Mouse (Mus musculus) neural tube, embryonic 12.5 days (tissue): ENCODE results near the gene Ehbp1. TPM values are rescaled to one million over a fixed set of nuclear protein-coding genes. Genes with fewer than 3 reads are reported as not detected.
A peak's percentile ranks its signal among the peaks of the same experiment; 100 is the strongest.

Source experiments
- ATAC-seq: fragments of 200-750 bp; cut with Nextera tagmentation; 2 replicates; pipeline ENCODE4 v1.8.0; 2017; ENCODE audit warnings: low read depth, mild to moderate bottlenecking, moderate TSS enrichment, moderate library complexity; ENCODE audit not compliant: low FRiP score
- H3K27ac ChIP-seq: fragments of 300-500 bp; sonication (generic); 2 replicates; pipeline ENCODE4 v1.5.1; 2016
- H3K27me3 ChIP-seq: fragments of 300-500 bp; sonication (generic); replicated peaks from 2 replicates; pipeline ENCODE4 v1.6.1; 2016; ENCODE audit warnings: mild to moderate bottlenecking
- H3K36me3 ChIP-seq: fragments of 300-500 bp; sonication (generic); 2 replicates; pipeline ENCODE4 v1.6.1; 2016; ENCODE audit warnings: mild to moderate bottlenecking
- H3K4me1 ChIP-seq: fragments of 300-500 bp; sonication (generic); 2 replicates; pipeline ENCODE4 v1.6.1; 2016
- H3K4me2 ChIP-seq: fragments of 300-500 bp; sonication (generic); replicated peaks from 2 replicates; pipeline ENCODE4 v1.6.1; 2016; ENCODE audit warnings: mild to moderate bottlenecking
- H3K4me3 ChIP-seq: fragments of 300-500 bp; sonication (generic); 2 replicates; pipeline ENCODE4 v1.5.1; 2016
- H3K9ac ChIP-seq: fragments of 300-500 bp; sonication (generic); 2 replicates; pipeline ENCODE4 v1.6.1; 2016; ENCODE audit warnings: mild to moderate bottlenecking
- H3K9me3 ChIP-seq: fragments of 300-500 bp; sonication (generic); 2 replicates; pipeline ENCODE4 v1.6.1; 2016; ENCODE audit warnings: mild to moderate bottlenecking
- WGBS: fragments of 180-500 bp; shearing (Covaris S2); methylation state at CpG from one replicate; pipeline ENCODE4 v1.1.7; 2016; 5-methylcytosine and 5-hydroxymethylcytosine counted together
- polyA plus RNA-seq: library from polyadenylated mRNA; unstranded; fragments of >200 nt; fragmentation: Nextera tagmentation; extraction: Ambion mirVana; gene quantifications from 2 replicates; pipeline ENCODE4 v1.2.1, GENCODE M21; 2016

Gene Ehbp1
- polyA plus RNA-seq, 1 experiment from 2014 or later, result 16.1 TPM

DNA sequence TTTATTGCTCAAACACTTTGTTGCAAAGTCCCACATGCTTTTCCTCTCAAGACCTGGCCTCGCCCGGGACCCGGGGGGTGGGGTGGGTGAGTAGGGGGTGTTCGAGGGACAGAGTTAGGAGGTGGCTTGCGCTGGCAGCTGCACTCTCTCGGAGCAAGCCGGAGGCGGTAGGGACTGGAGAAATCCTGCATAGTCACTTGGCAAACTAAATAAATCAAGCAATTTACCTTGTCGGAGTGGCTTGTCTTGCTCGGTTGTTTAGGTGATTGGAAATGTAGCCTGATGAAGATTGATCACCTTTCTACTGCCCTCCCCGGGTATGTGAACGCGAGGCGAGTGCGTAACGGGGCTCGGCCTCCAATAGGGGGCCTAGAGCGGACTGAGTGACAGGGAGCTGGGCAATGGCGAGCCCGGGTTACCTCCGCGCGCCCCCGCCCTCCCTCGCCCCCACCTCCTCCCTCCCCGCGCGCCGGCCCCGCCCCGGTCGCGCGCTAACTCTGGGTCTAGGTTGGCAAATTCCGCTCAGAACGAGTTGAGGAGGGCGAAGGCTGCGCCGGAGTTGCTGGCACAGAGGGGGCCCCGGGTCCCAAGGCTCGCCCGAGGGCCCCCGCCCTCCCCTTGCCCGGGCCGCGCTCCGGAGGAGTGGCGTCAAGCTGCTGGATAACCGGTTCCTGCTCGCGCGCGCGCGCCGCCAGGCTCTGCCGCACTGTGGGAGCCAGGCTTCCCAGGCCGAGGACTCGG lies 340.6 kb downstream of the Ehbp1 start:
- no peaks in the 10 kb centered on the region for H3K36me3 ChIP-seq
- under 1% methylated on average over 45 of the region's 59 CpGs for WGBS
- H3K4me3 ChIP-seq, result peak overlapping the region; percentile 43
- H3K4me1 ChIP-seq, result peaks cover 33% of the 10 kb centered on the region
- H3K9me3 ChIP-seq, result no peaks in the 10 kb centered on the region
- H3K9ac ChIP-seq, result peak overlapping the region; percentile 42; the same call in 1 of the 2 replicates
- ATAC-seq, result peak; percentile 83
- H3K27me3 ChIP-seq, result peaks cover 95% of the 10 kb centered on the region
- peak overlapping the region; percentile 83 for H3K4me2 ChIP-seq
- no peak overlapping the region for H3K27ac ChIP-seq

DNA sequence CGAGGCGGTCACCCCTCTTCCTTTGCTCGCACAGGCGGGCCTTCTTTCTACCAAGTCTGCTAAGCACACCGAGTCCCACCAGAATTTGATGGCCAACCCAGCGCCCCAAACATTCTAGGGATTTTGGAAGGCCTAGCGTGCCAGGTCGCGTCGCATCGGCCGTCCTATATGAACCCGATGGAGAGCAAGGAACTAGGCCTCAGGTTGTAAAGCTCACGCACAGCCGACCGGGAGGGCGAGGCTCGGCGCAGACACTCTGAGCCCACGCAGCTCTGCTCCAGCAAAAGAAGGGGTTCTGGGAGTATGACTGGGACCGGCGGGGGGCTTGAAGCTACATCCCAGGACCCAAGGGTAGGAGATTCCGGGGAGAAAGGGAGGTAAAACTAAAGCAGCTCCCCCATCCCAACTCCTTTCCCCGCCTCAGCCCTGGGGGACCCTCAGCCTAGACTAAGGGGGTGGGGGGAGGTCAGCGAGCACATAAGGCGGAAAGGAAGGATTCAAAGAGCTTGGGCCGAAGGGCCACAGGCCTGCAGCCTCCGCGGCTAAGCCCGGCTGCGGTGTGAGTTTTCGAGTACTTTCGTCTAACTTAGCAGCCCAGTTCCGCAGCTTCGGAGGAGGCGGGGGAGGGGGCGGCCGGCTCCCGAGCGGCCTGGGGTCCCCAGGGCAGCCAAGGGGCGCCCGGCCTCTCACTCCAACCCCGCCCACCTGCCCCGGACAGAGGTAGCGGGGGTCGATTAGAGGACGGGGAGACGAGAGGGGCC lies 341.6 kb downstream of the Ehbp1 start:
- ATAC-seq, result no peak
- H3K27ac ChIP-seq, result no peak overlapping the region
- H3K4me3 ChIP-seq, result peak overlapping the region; percentile 43; the same call in 1 of the 2 replicates
- peaks cover 35% of the 10 kb centered on the region for H3K4me1 ChIP-seq
- H3K4me2 ChIP-seq, result peak overlapping the region; percentile 83
- H3K9ac ChIP-seq, result no peak overlapping the region
- 1% methylated on average over 48 of the region's 48 CpGs for WGBS
- no peaks in the 10 kb centered on the region for H3K9me3 ChIP-seq
- no peaks in the 10 kb centered on the region for H3K36me3 ChIP-seq
- peaks cover 95% of the 10 kb centered on the region for H3K27me3 ChIP-seq

DNA sequence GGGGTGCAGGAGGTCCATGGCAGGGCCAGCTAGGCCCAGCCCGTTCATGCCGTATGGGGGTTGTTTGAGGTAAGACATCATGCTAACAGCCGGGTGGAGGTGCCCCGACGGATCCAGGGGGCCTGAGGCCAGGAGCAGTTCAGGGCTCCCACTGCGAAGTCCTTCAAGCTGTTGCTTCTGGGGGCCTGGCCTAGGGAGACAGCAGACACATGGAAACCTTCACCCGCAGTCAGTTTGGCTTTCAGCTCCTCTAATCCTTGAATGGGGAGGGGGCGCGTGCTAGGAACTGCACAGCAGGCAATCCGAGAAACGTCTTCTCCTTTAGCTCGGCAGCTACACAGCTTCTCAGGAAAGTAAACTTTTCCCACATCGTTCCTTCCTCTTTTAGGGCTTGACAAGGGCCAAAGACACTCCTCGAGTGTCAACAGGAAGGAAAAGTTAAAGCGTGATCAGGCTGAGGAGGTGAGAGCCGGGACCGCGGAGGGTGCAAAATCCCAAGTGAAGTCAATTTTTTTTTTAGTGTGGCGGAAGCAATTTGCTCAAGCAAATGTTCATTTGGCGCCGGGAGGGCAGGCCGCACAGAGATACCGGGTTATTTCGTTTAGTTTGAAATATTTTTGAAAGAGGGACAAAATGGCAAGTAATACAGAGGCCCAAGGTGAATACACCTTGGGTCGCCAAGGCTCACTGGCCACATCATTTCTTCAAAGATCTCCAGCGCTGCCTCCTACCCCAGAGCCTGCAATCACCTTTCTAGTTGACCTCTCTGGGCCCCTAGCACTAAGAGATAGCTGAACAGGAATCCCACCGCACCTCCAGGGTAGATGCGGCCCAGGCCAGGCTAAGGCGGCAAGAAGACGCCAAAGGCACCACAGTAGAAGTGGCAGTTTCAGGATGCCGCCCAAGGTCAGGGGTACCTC lies 342.4 kb downstream of the Ehbp1 start:
- Histone ChIP-seq H3K27me3 (peaks cover 94% of the 10 kb centered on the region), H3K9ac (no peak overlapping the region), H3K36me3 (no peaks in the 10 kb centered on the region), H3K4me3 (no peak overlapping the region), H3K4me2 (no peak overlapping the region), H3K27ac (no peak overlapping the region), H3K4me1 (peaks cover 35% of the 10 kb centered on the region), H3K9me3 (no peaks in the 10 kb centered on the region)
- WGBS, result 3% methylated on average over 31 of the region's 31 CpGs
- ATAC-seq, result no peak

DNA sequence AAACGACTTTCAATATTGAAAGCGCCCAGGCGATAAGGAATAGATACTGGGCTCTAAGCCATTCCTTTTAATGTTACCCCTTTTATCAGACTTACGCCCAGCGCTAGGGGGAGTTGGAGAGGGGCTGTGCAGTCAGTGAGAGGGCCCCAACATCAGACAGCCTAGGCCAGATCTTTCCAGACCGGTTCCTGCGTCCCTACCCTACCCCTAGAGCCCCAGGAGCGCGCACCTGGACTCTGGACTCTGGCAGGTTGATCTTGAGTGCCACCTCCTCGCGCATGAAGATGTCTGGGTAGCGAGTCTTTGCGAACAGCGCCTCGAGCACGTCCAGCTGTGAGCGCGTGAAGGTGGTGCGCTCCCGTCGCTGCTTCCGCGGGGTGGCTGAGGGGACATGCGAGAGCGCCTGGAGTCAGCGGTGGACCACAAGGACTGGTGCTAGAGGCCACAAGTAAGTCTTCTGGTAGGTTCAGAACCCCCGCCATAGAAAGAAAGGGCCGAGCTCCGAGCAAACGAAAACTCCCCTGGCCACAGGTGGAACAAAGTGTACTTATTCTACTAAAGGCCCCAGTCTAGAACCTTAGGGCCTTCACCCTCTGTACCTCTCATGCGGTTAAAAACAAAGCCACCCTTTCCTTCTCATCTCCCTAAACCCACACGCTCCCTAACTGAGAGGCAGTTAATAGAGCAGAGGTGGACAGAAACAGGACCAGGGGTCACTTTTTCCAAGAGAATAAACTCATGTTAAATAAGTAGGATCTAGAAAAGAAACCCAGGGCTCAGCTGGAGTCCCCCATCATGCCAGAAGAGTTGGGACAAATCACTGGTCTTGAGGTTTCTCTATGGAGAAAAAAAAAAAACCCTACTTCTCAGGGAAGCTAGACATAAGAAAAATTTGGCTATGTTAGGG lies 343.7 kb downstream of the Ehbp1 start:
- 2% methylated on average over 32 of the region's 32 CpGs for WGBS
- peaks cover 32% of the 10 kb centered on the region for H3K4me1 ChIP-seq
- H3K4me2 ChIP-seq, result no peak overlapping the region

DNA sequence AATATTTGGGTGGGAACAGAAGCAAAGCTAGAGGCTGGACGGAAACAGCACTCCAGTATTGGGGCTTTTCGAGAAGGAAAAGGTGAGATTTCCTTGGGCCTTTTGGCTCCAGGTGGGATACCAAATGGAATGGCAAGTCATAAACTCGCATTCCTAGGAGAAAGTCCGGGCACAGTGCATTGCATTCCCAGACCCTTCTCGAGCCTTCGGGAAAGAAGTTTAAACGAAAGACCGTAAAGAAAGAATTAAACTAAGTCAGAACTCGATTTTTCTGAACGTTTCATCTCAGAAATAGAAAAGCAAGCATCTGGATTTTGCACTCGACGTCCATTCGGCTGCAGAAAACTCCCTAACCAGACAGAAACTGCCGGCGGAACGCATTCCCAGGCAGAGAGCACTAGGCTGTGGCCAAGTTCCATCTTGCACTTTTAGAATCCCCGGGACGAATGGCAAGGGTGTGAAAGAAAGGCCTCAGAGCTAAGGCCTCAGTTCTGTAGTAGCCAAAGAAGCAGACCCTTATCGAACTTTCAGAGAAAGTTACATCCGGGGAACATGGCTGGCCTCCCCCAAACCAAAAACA lies 344.4 kb downstream of the Ehbp1 start:
- under 1% methylated on average over 20 of the region's 20 CpGs for WGBS
- Histone ChIP-seq H3K27me3 (peaks cover 94% of the 10 kb centered on the region), H3K9ac (no peak overlapping the region), H3K4me3 (no peak overlapping the region), H3K9me3 (no peaks in the 10 kb centered on the region), H3K36me3 (no peaks in the 10 kb centered on the region), H3K4me1 (peaks cover 32% of the 10 kb centered on the region), H3K4me2 (no peak overlapping the region), H3K27ac (no peak overlapping the region)
- ATAC-seq, result no peak

More for the DNA sequence above, 343.7 kb downstream of the Ehbp1 start:
- Histone ChIP-seq H3K4me3 (no peak overlapping the region), H3K27ac (no peak overlapping the region), H3K27me3 (peaks cover 93% of the 10 kb centered on the region), H3K9me3 (no peaks in the 10 kb centered on the region), H3K9ac (no peak overlapping the region), H3K36me3 (no peaks in the 10 kb centered on the region)
- no peak for ATAC-seq

DNA sequence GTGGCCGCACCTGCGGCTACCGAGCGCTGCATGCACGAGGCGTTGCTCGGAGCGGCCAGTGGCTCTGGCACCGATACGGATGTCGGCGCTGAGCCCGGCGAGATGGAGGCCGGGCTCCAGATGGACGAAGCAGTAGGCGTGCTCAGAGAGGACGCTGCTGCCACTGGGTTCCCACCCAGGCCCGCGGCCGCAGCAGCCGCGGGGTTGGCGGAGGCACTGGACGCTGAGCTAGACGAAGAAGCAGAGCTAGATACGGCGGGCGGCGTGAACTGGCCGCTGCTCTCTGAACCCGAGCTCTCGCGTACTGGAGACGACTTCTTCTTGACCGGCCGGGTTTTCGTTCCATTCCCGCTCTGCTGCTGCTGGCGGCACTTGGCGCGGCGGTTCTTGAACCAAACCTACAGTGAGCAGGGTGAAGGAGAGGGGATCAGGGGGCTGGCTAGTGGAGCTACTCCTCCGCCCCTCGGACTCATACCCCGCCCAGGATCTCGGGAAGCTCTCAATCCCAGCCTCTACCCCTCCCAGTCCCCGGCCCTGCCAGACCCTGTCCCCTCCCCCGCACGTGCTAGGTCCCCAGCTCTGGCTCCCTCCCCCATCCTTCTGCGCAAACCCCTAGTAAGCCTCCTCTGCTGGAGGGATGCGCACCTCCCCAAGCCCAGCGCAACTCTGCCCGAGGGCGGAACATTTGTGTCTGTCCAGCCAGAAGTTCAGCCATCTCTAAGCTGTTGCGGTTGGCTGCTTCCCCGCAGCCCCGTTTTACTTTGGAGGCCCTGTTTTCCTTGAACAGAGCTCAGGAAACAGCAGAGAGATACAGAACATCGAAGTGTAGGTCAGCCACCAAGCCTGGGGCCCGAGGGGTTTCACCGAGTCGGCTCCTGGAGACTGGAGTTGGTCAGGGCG lies 345.2 kb downstream of the Ehbp1 start:
- under 1% methylated on average over 63 of the region's 63 CpGs for WGBS
- H3K27ac ChIP-seq, result no peak overlapping the region

DNA sequence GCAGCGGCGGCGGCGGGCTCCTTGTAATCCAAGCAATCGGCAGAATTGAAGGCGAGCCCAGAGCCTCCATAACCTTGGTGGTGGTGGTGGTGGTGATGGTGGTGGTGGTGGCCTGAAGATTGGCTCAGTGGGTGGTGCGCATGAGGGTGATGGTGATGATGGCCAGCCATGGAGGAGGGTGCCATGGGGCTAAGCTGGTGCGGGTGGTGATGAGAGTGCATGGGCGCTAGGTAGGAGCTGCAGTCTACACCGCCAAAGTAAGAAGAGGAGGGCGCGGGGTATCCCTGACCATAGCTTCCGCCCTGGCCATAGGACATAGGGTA lies 345.8 kb downstream of the Ehbp1 start:
- 4% methylated on average over 13 of the region's 13 CpGs for WGBS
- 0 out of 2 replicates have a peak, but pooled peaks have one; percentile 10 for ATAC-seq

More for the DNA sequence above, 345.2 kb downstream of the Ehbp1 start:
- no peak overlapping the region for H3K9ac ChIP-seq
- H3K4me2 ChIP-seq, result peak overlapping the region; percentile 44
- H3K27me3 ChIP-seq, result peaks cover 89% of the 10 kb centered on the region
- peaks cover 29% of the 10 kb centered on the region for H3K4me1 ChIP-seq
- peak overlapping the region; percentile 7; the same call in 1 of the 2 replicates for H3K4me3 ChIP-seq
- ATAC-seq, result no peak
- no peaks in the 10 kb centered on the region for H3K36me3 ChIP-seq
- H3K9me3 ChIP-seq, result no peaks in the 10 kb centered on the region

DNA sequence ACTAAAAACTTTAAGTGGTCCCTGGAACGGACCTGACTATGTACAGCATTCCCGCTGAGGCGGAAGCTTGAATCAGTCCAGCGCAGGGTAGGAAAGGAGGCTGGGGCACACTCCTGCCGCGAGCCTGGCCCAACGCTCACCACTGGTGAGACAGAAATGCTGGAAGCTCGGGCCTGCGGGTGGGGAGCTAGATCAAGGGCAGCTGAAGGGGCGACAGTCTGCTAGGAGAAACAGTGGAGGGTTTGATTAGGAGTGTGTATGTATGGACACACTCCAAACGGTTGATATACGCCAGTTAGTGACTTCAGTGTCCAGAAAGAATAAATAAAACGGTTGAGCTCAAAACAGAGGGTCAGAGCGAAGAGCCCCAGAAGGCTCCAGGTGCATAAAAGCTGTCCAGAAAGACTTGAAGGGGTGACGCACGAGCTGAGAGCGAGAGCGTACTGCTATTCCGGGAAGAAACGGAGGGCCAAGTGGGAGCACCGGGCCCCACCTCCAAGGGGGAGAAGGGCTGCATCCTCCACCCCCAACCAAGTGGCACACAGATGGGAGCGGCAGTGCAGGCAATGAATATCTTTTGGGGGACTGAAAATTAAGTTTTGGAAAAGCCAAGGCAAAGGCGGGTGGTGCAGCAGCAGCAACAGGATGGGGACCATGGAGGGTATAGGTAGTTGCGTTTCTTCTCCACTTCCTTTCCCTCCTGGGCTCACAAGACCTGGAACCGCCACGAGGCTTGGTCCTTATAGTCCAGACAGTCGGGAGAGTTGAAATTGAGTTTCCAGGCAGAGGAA lies 346.4 kb downstream of the Ehbp1 start:
- H3K27ac ChIP-seq, result no peak overlapping the region
- H3K4me1 ChIP-seq, result peaks cover 20% of the 10 kb centered on the region
- 2% methylated on average over 27 of the region's 27 CpGs for WGBS
- H3K4me3 ChIP-seq, result no peak overlapping the region
- no peak overlapping the region for H3K4me2 ChIP-seq
- peaks cover 87% of the 10 kb centered on the region for H3K27me3 ChIP-seq
- H3K36me3 ChIP-seq, result no peaks in the 10 kb centered on the region
- no peaks in the 10 kb centered on the region for H3K9me3 ChIP-seq
- no peak overlapping the region for H3K9ac ChIP-seq
- ATAC-seq, result no peak

More for the DNA sequence above, 345.8 kb downstream of the Ehbp1 start:
- H3K27ac ChIP-seq, result no peak overlapping the region
- H3K9ac ChIP-seq, result no peak overlapping the region
- H3K4me3 ChIP-seq, result 0 out of 2 replicates have a peak overlapping the region, but pooled peaks have one; percentile 7
- peaks cover 24% of the 10 kb centered on the region for H3K4me1 ChIP-seq
- H3K4me2 ChIP-seq, result peak overlapping the region; percentile 44
- peaks cover 88% of the 10 kb centered on the region for H3K27me3 ChIP-seq
- no peaks in the 10 kb centered on the region for H3K9me3 ChIP-seq
- H3K36me3 ChIP-seq, result no peaks in the 10 kb centered on the region

DNA sequence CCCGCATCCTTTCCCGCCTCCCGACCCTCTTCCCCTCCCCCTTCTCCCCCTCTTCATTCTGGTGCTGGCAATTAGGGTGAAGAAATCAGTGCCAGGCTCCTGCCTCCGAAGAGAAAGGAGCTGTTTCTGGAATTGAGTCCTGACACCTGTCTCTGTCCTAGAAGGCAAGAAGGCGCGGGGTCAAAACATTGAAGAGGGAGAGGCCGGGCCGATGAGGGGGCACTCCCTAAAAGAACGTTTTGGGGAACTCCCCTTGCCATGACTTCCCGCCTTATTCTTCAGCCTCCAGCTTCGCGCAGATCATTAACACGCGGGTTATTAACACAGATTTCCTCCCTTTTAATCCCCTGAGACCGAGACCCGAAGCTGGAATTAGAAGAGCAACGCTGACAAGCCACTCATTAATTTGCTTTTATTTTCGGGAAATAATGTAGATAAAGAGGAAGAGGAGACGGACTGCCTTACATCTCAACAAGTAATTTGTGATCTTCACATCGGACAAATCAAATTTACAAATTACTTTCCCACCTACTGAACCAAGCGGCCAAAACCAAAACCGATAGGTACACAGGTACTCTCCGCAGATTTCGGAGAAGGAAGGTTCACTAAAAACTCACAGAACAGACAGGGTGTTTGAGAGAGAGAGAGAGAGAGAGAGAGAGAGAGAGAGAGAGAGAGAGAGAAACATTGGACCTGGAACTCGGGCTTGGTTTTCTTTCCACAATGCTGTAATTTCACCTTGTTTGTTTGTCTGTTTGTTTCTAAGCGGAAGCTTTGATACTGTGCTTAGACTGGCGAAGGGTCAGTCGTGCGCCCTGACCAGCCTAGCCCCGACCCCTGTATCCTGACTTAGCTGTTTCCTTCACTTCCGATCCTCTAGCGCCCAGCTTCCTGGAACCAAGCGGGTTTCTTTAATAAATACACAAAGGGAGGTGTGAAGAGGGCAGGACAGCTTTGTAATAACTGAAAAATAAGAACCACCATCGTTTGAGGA lies 347.4 kb downstream of the Ehbp1 start:
- Histone ChIP-seq H3K27me3 (peaks cover 81% of the 10 kb centered on the region), H3K27ac (no peak overlapping the region), H3K4me1 (peaks cover 16% of the 10 kb centered on the region), H3K9me3 (no peaks in the 10 kb centered on the region), H3K36me3 (no peaks in the 10 kb centered on the region), H3K4me2 (no peak overlapping the region), H3K9ac (no peak overlapping the region), H3K4me3 (no peak overlapping the region)
- 1% methylated on average over 34 of the region's 34 CpGs for WGBS
- no peak for ATAC-seq
